Mouse (Mus musculus): ENCODE results near the gene Mat1a.

Gene Mat1a

DNA sequence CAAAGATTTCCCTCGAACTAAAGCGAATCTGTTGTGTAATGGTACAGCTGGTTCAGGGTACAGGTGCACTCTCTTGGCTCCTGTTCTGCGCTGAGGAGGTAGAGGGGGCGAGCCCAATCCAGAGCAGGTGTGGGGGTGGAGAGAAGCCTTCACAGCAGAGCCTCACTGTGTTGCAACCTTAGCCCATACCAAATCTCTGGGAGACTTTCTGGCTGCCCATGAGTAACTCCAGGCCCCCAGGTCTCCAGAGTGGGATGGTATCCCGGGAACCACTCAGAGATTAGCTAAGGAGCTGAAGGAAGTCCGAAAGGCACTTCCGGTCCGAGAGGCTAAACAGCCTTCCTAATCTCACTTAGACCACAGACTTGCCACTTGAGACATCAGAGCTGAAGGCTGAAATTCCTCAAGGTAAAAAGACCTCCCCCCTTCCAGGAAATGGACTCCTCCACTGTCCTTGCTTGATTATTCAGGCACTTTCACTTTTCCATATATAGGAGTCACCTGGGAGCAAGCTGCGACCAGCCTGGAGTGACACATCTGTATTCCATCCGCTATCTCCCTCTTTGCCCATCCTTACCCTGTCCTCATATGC, at the start of gene Mat1a:
Gene Mat1a, plus strand, starts transcription at position 183 of the 592 bp plus-strand sequence.
- no peak for DNase-seq (ENCODE audit: low read depth, low spot score)

- DNase-seq (ENCODE audit: low read depth, low spot score): no peak
These were observed 39.7 kb upstream of the Mat1a start for GRCm38 (mm10) chr14:41065168-41065567.

GRCm38 (mm10) chr14:41066416-41066815, 38.4 kb upstream of the Mat1a start:
- no peak for DNase-seq (ENCODE audit: low read depth, low spot score)

DNA sequence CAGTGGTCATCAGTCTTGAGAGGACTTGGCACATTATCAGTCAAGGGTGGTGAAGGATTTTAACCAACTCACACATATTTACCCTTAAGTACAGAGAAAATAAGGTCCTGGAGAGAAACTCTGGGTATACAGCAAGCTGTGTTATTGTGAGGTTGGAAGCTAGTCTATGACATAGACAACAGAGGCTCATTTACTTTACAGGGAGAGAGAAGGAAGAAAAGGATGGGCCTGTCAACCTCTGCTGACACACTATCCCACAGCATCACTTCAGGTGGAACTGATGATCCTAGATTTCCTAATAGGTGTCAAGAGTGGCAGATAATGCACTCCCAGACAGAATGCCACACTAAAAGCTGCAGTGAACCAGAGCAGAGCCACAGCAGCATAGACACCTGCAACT, 35.7 kb upstream of the Mat1a start, which contains the start of gene Dydc2:
Gene Dydc2, minus strand, starts transcription at position 101 of the 400 bp plus-strand sequence.
- DNase-seq (ENCODE audit: low read depth, low spot score): no peak

DNA sequence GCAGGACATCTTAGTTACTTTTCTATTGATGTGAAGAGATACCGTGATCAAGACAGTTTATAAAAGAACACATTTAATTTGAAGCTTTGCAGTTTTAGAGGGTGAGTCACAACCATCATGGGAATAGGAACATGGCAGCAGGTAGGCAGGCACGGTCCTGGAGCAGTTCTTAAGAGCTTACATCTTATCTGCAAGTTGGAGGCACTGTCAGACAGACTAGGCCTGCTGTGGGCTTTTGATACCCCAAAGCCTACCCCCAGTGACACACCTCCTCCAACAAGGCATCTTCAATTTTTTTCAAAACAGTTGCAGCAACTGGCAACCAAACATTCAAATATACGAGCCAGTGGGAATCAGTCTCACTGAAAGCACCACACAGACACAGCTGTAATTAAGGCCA, 34.5 kb upstream of the Mat1a start:
- DNase-seq (ENCODE audit: low read depth, low spot score): no peak

DNA sequence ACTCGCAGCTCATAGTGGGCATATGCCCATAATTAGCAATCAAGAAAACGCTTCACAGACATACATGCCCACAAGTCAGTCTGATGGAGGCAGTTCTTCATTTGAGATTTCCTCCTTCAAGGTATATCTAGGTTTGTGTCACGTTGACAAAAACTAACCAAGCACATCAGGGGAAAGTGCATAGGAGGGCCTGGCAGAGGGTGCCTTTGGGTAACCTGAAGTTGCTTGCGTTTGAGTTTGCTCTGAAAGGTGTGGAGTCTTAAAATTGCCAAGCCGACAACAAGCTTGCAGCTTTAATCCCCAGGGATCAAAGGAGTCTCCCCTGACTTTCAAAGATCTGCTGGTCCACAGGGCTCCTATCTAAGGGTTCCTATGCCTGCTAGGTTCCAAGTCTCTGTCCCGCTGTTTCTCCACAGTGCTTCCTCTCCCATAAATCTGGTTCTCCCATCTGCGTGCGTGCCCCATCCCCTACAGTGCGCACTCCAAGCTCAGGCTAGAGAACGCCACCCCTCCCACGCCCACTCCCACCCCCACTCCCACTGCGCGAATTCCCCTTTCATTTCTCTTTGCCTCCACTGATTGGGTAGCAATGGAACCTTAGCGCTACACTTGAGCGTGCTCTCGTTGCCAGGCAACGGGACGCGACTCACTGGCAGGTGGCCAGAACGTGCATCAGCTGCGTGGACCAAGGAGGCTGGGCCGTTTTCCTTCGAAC, 32.4 kb upstream of the Mat1a start, which contains the start of gene Dydc1:
Gene Dydc1, plus strand, starts transcription at position 683 of the 715 bp plus-strand sequence.
- DNase-seq (ENCODE audit: low read depth, low spot score): peak; percentile 60

DNA sequence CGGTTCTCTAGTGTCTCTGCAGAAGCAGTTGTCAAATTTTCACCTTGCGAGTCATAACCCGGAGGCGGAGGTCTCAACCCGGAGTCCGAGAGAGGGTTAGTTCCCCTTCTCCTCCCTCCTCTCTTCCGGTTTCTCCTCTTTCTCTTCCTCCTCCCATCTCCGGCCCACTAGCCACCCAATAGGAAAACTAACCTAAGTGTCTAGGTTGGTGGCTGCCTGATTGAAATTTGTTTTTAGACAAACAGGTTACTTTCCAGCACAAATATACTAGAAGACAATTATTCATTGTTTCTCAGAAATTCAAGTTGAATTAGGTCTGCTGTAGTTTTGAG, 31.9 kb upstream of the Mat1a start:
- DNase-seq (ENCODE audit: low read depth, low spot score): no peak

DNA sequence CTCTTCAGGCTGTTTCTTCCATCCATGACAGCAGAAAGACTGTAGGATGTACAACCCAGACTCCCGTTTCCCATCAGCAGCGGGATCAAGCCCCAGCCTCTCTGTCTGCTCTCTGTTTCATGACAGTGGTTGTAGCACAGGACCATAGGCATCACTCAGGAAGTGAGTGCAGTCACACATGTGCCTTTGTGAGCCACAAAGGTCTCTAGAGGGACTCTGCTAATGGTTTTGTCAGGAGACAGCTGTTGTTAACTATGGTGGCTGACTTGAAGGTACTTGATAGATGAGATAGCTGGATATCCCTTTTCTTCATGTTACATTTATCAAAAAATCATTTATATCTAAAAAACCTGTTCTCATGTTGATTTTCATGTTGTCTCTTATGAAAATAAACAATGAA, 22.4 kb upstream of the Mat1a start:
- DNase-seq (ENCODE audit: low read depth, low spot score): no peak

GRCm38 (mm10) chr14:41087509-41087908, 17.3 kb upstream of the Mat1a start:
- no peak for DNase-seq (ENCODE audit: low read depth, low spot score)

DNA sequence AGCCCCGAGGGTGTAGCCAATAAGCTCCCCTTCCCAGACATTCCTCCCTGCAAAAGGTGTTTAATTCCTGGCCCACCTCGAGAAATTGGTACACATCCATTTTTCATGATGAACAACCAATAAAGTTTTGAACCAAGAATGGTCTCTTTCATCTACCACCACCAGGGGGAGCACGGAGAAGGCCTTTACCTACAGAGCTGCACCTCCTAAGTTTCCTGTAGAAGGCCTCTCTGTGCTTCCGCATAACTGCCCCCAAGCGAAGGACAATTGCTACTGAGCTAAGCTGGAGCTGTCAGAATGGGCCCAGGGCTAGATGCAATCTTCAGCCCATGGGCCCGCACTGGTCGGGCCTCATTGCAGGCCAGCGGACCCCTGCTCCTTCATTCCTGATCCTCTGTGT, 14.1 kb upstream of the Mat1a start:
- no peak for DNase-seq (ENCODE audit: low read depth, low spot score)

DNA sequence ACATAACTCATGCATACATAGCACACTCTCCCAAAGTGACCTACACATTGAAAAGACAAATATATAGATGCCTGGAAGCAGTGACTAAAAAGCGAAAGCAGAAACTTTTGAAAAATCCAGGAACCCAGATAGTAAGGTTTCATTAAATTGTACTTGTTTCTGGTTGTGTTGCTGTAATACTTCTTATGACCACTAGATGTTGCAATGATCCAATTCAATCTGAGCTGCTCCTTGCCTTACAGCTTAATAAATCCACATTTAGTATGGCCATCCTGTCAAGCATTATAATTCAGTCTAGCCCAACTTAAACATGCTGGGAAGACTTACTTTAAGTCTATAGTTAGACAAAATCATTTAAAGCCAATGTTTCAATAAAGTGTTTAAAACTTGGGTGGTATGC, 10.7 kb upstream of the Mat1a start:
- no peak for DNase-seq (ENCODE audit: low read depth, low spot score)

GRCm38 (mm10) chr14:41096296-41096860, 8.5 kb upstream of the Mat1a start:
- DNase-seq (ENCODE audit: low read depth, low spot score): no peak

- no peak for DNase-seq (ENCODE audit: low read depth, low spot score)
These were observed 6.1 kb upstream of the Mat1a start for GRCm38 (mm10) chr14:41098726-41099125.

GRCm38 (mm10) chr14:41100712-41101111, 4.1 kb upstream of the Mat1a start:
- no peak for DNase-seq (ENCODE audit: low read depth, low spot score)

DNA sequence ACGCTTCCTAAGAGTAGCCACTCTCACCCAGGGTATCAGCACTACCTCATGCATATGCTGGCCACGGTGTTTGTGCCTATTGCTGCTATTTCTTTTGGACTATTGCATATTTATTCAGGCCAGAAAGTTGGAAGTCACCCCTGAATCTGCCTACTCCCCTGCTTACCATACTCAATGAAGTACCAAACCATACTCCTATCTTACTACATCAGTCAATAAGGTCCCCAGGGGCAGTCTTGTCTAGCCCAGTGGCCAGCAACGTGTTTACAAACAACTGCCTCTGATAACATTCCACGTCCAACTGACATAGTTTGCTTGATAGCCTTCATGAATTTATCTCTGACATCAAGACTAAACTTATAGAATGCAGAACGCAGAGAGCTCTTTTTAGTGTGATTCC, 3.6 kb upstream of the Mat1a start:
- DNase-seq (ENCODE audit: low read depth, low spot score): no peak

- DNase-seq (ENCODE audit: low read depth, low spot score): no peak
These were observed 2.6 kb upstream of the Mat1a start for GRCm38 (mm10) chr14:41102269-41102668.

DNA sequence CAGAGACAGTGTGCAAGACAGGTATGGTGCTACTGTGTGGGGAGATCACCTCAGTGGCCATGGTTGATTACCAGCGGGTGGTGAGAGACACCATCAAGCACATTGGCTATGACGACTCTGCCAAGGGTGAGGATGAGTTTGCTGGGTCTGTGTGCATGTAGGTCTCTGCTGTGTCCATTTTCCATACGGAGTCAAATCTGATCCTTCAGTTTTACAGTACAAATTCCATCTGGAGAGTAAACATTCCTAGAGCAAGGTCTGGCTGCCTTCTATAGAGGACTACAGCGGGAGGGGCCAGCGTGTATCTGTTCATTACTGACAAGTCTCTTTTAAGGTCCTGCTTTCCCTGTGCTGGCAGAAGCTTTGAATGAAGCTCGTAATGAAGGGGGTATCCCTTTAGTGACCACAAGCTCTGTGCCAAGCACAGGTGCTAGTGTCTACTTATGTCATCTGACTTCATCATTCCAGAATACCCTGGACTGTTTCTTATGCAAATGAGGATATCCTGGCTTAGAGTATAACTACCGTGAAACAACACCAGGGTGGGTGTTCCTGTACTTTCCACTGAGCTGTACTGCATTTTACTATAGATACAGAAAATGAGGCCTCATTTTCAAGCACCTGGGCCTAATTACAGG, 6.3 kb downstream of the Mat1a start:
- no peak for DNase-seq (ENCODE audit: low read depth, low spot score)

DNA sequence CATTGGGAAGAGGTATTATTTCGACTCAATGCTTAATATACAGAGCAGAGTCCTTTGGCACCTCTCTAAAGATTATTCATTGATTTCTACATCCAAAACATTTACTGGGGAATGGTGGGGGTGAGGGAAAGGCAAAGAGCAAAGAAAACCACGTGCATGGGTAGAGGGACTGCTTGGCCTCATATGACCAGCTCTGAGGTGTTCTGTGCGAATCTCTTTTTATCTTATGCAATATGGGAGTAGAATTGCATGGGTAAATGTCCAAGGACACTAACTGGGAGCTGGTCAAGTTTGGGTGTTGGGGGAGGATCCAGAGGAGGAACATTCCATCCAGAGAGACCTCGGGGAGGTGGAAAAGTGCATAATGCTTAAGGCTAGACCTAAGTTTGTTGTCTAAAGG, 8.1 kb downstream of the Mat1a start:
- no peak for DNase-seq (ENCODE audit: low read depth, low spot score)

DNA sequence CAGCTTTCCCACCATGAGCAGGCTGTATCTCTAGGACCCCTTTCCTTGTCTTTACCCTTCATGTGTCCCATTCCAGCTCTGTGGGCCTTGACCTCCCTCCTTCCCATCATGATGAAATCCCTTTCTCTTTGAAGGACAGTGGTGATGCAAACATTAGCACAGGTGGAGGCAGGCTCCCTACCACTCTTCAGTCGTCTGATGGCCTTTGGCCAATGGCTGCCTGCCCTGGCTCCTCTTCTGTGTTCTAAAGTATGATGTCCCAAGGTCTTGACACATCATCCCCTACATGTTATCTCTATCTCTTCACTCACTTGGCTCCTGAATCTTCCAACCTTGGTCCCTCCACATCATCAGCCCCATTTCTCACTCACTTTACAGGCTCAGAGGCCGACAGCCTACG, 11.4 kb downstream of the Mat1a start:
- no peak for DNase-seq (ENCODE audit: low read depth, low spot score)

DNA sequence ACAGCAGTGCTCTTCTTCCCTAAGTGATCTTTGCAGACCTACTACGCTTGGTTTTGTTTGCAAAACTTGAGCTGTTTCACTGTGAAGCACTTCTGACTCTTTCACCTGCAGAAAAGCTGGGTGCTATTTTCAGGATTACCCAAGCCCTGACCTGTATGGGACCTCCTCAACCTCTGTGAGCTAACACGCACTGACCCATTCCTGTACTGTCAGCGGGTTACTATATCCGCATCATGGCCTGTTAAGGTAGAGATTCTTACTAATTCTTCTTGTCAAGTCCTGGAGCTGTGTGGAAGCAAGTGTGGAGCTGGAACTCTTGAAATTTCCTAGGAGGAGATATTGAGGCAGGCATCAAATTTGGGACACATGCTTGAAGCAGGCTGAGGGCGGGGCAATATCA, 19.8 kb downstream of the Mat1a start:
- no peak for DNase-seq (ENCODE audit: low read depth, low spot score)

GRCm38 (mm10) chr14:41127997-41128396, 23.2 kb downstream of the Mat1a start:
- DNase-seq (ENCODE audit: low read depth, low spot score): peak; percentile 4

DNA sequence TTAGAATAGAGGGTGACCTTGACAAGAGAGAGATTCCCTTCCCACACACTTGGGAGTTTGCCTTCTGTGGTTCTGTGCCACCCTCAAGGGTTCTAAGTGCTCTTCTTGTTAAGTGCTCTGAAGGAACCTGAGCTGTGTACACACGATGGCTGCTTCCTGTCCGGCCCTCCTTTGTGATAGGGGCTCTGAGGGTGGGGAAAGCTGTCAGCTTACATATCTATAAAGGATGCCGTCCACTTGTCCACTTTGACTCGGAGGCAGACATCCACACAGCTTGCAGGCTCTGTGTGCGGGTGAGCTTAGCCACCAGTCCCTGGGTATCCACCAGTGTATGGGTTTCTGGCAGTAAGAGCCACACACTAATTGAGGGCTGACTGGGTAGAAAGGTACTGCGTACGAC, 26.7 kb downstream of the Mat1a start, which contains the start of gene Sftpa1:
Gene Sftpa1, plus strand, starts transcription at position 243 of the 400 bp plus-strand sequence.
- no peak for DNase-seq (ENCODE audit: low read depth, low spot score)

- DNase-seq (ENCODE audit: low read depth, low spot score): no peak
These were observed 32.2 kb downstream of the Mat1a start for GRCm38 (mm10) chr14:41137006-41137405.
